Mouse (Mus musculus): ENCODE results near the gene Rnaseh2a. TPM values are rescaled to one million over a fixed set of nuclear protein-coding genes. Genes with fewer than 3 reads are reported as not detected.

Gene Rnaseh2a
- total and polyA plus RNA-seq, 3 experiments, result 105 to 109 TPM; not detected in 1

DNA sequence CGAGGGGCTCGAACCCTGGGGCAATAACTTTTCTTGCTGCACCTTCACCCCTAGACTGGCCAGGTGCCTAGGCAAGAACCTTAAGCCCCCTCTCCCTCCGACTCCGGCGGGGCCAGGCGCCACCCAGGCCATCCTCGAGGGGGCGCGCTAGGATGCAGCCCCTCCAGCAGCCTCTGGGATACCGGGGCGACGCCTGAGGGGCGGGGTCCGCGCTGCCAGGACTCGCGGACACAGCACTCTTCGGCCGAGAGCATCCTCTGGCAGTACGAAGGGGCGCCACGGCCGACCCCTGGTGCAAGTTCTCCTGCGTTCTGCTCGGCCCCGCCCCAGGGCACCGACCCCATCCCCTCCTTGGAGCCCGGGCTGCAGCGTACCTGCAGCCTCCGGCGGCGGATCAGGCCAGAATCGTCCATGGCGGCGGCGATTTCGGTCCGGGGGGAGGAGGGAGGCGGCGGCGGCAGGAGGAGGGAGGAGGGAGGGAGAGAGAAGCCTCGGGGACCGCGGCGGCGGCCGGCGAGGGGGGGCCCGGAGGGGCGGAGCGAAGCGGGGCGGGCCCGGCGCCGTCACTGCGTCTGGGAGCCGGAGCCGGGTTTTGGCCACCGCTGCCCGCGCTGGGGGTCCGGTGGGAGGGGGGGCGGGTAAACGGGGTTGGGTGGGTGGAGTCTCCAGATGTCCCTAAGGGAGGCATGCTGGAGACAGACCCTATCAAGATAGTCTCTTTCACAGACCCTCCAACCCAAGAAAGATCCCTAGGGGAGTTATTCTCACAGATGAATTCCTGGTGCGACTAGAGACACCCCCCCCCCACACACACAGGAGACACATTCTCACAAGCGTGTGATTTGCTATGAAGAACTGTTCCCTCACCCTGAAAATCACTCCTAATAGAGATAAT, 23.7 kb downstream of the Rnaseh2a start:
- H3K79me2 ChIP-seq (ENCODE audit: control insufficient read depth, insufficient read depth, low read length, poor library complexity), result no peaks in the 10 kb centered on the region
- H3K36me3 ChIP-seq (ENCODE audit: control insufficient read depth in 1 of 2, insufficient read depth in 2 of 2, low read length in 2 of 2), result no peaks in the 10 kb centered on the region
- H3K9me3 ChIP-seq (replicated peaks; ENCODE audit: insufficient read depth, low read length), result no peaks in the 10 kb centered on the region
- no peak for DNase-seq (ENCODE audit: low read depth, low spot score)
- TF ChIP-seq ZKSCAN1 (IDR thresholded peaks at IDR 0.05; ENCODE audit: low read depth, low read length) (no peak), CTCF (IDR thresholded peaks at IDR 0.05 in 2 of 3, conservative IDR thresholded peaks at IDR 0.05 in 1 of 3; ENCODE audit: control insufficient read depth in 1 of 3, insufficient read depth in 1 of 3, low read depth in 2 of 3, low read length in 3 of 3, poor library complexity in 1 of 3, severe bottlenecking in 1 of 3) (peak in 1 of 3 experiments; percentile 38; a peak in 2 of 6 replicates)
- H3K27ac ChIP-seq (ENCODE audit: control insufficient read depth, low read depth, low read length), result no peak overlapping the region
- H3K9ac ChIP-seq (ENCODE audit: control insufficient read depth, low read depth, low read length, poor library complexity, severe bottlenecking), result no peak overlapping the region
- no peak overlapping the region for H3K4me3 ChIP-seq (ENCODE audit: control insufficient read depth in 1 of 2, insufficient read depth in 1 of 2, low read depth in 2 of 2, low read length in 2 of 2)
- H3K27me3 ChIP-seq (ENCODE audit: control insufficient read depth in 1 of 2, insufficient read depth in 2 of 2, low read length in 2 of 2), result peaks cover 0 to 4% of the 10 kb centered on the region in 2 experiments
- no peaks in the 10 kb centered on the region; a peak in 1 of 4 replicates for H3K4me1 ChIP-seq (ENCODE audit: control insufficient read depth in 1 of 2, insufficient read depth in 2 of 2, low read length in 2 of 2)

DNA sequence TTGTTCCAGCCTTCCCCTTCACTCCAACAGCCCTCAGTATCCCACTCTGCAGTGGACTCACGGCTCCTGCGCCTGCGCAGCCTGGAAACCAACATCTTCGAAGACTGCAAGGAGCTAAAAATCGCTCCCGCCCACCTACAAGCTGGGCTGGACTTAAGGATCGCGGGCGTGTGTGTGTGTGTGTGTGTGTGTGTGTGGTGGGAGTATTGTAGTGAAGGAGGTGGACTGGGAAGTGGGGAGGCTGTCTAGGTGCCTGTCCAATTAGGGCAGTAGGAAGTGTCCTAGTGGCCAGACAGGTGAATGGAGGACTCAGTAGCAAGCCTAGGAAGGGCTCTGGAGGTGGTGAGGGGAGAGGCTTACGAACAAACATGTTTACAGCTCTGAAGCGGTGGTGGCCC, 24.3 kb downstream of the Rnaseh2a start:
- Histone ChIP-seq H3K27me3 (ENCODE audit: control insufficient read depth in 1 of 2, insufficient read depth in 2 of 2, low read length in 2 of 2) (peaks cover 0 to 4% of the 10 kb centered on the region in 2 experiments), H3K79me2 (ENCODE audit: control insufficient read depth, insufficient read depth, low read length, poor library complexity) (no peaks in the 10 kb centered on the region), H3K4me1 (ENCODE audit: control insufficient read depth in 1 of 2, insufficient read depth in 2 of 2, low read length in 2 of 2) (no peaks in the 10 kb centered on the region; a peak in 1 of 4 replicates), H3K4me3 (ENCODE audit: control insufficient read depth in 1 of 2, insufficient read depth in 1 of 2, low read depth in 2 of 2, low read length in 2 of 2) (no peak overlapping the region), H3K36me3 (ENCODE audit: control insufficient read depth in 1 of 2, insufficient read depth in 2 of 2, low read length in 2 of 2) (no peaks in the 10 kb centered on the region), H3K9me3 (replicated peaks; ENCODE audit: insufficient read depth, low read length) (no peaks in the 10 kb centered on the region), H3K9ac (ENCODE audit: control insufficient read depth, low read depth, low read length, poor library complexity, severe bottlenecking) (no peak overlapping the region), H3K27ac (ENCODE audit: control insufficient read depth, low read depth, low read length) (no peak overlapping the region)
- no peak for TF ChIP-seq MEF2A (IDR thresholded peaks at IDR 0.05; ENCODE audit: extremely low read depth, insufficient replicate concordance, low read depth, low read length, poor library complexity, severe bottlenecking)
- TF ChIP-seq ZMIZ1 (IDR thresholded peaks at IDR 0.05; ENCODE audit: low read depth, low read length), result no peak
- TF ChIP-seq NRF1 (IDR thresholded peaks at IDR 0.05; ENCODE audit: insufficient read depth, low read depth, low read length, poor library complexity, severe bottlenecking), result peak; percentile 64
- no peak for DNase-seq (ENCODE audit: low read depth, low spot score)

DNA sequence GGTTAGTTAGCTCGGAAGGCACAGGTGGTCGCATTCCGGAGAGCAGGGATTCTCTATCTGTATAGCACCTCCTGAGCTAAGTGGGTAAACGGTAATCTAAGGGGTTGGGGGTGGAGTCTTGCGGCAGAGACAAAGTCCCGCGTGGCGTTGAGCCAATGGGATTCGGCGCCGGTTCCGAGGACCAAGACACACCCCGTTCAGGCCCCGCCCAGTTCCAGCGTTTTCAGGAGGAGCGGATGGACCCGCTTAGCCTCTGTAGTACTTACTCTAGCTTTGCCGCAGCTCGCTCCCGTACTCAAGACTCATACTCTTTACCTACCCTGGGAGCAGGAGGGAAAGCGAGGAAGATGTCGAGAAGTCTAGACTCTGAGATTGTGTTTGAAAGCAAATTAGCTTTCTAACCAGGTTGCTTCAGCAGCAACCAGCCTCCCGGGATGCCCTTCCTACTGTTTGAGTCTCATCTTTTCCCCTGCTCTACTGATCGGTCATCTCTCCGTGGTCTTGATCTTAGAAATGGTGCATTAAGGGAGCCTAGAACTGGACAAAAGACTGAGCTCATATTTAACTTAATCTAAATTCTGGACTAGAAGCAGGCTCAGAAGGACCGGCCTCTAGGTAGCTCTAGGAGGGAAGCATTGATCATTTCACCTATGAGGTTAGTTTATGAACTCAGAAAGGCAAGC, 24.9 kb downstream of the Rnaseh2a start:
- no peaks in the 10 kb centered on the region; a peak in 1 of 4 replicates for H3K4me1 ChIP-seq (ENCODE audit: control insufficient read depth in 1 of 2, insufficient read depth in 2 of 2, low read length in 2 of 2)
- peaks cover 0 to 4% of the 10 kb centered on the region in 2 experiments for H3K27me3 ChIP-seq (ENCODE audit: control insufficient read depth in 1 of 2, insufficient read depth in 2 of 2, low read length in 2 of 2)
- H3K79me2 ChIP-seq (ENCODE audit: control insufficient read depth, insufficient read depth, low read length, poor library complexity), result no peaks in the 10 kb centered on the region
- H3K9me3 ChIP-seq (replicated peaks; ENCODE audit: insufficient read depth, low read length), result no peaks in the 10 kb centered on the region
- no peak overlapping the region for H3K27ac ChIP-seq (ENCODE audit: control insufficient read depth, low read depth, low read length)
- peak overlapping the region in 1 of 2 experiments; percentile 3; a peak in 1 of 4 replicates for H3K4me3 ChIP-seq (ENCODE audit: control insufficient read depth in 1 of 2, insufficient read depth in 1 of 2, low read depth in 2 of 2, low read length in 2 of 2)
- no peak overlapping the region for H3K9ac ChIP-seq (ENCODE audit: control insufficient read depth, low read depth, low read length, poor library complexity, severe bottlenecking)
- H3K36me3 ChIP-seq (ENCODE audit: control insufficient read depth in 1 of 2, insufficient read depth in 2 of 2, low read length in 2 of 2), result no peaks in the 10 kb centered on the region
- TF ChIP-seq CHD1 (IDR thresholded peaks at IDR 0.05; ENCODE audit: low read depth, low read length), result no peak
- TF ChIP-seq MYB (IDR thresholded peaks at IDR 0.05; ENCODE audit: low read depth, low read length), result no peak
- no peak for TF ChIP-seq MXI1 (IDR thresholded peaks at IDR 0.05; ENCODE audit: low read depth, low read length)
- no peak for TF ChIP-seq ZKSCAN1 (IDR thresholded peaks at IDR 0.05; ENCODE audit: low read depth, low read length)
- no peak for TF ChIP-seq POLR2A (IDR thresholded peaks at IDR 0.05; ENCODE audit: control insufficient read depth in 1 of 2, insufficient read depth in 1 of 2, low read depth in 1 of 2, low read length in 2 of 2, poor library complexity in 1 of 2)
- TF ChIP-seq KAT2A (conservative IDR thresholded peaks at IDR 0.05; ENCODE audit: low read depth, low read length), result no peak
- no peak for TF ChIP-seq TAL1 (IDR thresholded peaks at IDR 0.05; ENCODE audit: low read length)
- no peak for TF ChIP-seq NELFE (IDR thresholded peaks at IDR 0.05; ENCODE audit: low read depth, low read length)
- no peak for TF ChIP-seq MEF2A (IDR thresholded peaks at IDR 0.05; ENCODE audit: extremely low read depth, insufficient replicate concordance, low read depth, low read length, poor library complexity, severe bottlenecking)
- TF ChIP-seq RAD21 (IDR thresholded peaks at IDR 0.05; ENCODE audit: low read depth, low read length), result no peak
- no peak for TF ChIP-seq ELF1 (IDR thresholded peaks at IDR 0.05; ENCODE audit: low read depth, low read length)
- no peak for TF ChIP-seq NRF1 (IDR thresholded peaks at IDR 0.05; ENCODE audit: insufficient read depth, low read depth, low read length, poor library complexity, severe bottlenecking)
- no peak for TF ChIP-seq ZMIZ1 (IDR thresholded peaks at IDR 0.05; ENCODE audit: low read depth, low read length)
- TF ChIP-seq TCF12 (IDR thresholded peaks at IDR 0.05; ENCODE audit: low read depth, low read length), result no peak
- no peak for TF ChIP-seq MYC (IDR thresholded peaks at IDR 0.05; ENCODE audit: low read depth, low read length)
- no peak for TF ChIP-seq HCFC1 (IDR thresholded peaks at IDR 0.05; ENCODE audit: low read depth, low read length)
- no peak for TF ChIP-seq JUND (IDR thresholded peaks at IDR 0.05; ENCODE audit: low read depth, low read length)
- TF ChIP-seq POLR2AphosphoS2 (IDR thresholded peaks at IDR 0.05; ENCODE audit: low read length), result no peak
- no peak for TF ChIP-seq ZC3H11A (IDR thresholded peaks at IDR 0.05; ENCODE audit: low read depth, low read length)
- TF ChIP-seq E2F4 (IDR thresholded peaks at IDR 0.05; ENCODE audit: borderline replicate concordance, low read depth, low read length), result no peak
- DNase-seq (ENCODE audit: low read depth, low spot score), result peak; percentile 84

Measured in MEL (cell line).